14 mouse cellular contexts compared by ENCODE assay signal in the genomic region with DNA sequence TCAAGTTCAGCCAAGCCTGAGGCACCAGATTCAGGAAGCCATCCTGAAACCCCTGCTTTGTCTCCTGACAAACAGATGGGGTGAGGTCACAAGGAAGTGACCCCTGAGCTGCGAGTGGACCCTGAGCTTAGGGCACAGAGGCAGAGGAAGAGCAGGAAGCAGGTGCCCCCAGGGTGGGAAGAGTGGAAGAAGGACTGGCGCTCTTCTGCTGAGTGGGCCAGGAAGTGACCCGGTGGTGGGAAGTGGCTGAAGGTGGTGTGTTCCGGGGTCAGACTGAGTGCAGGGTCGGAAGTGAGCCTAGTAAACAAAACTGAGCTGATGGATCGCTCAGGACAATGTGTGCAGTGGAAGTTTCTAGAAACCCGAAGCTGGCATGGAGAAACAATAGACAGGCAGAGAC. TPM values are rescaled to one million over a fixed set of nuclear protein-coding genes. Genes with fewer than 3 reads are reported as not detected.
A peak's percentile ranks its signal among the peaks of the same experiment; 100 is the strongest.
DNase-seq lines count a peak whose midpoint lies in the region; ATAC-seq and TF ChIP-seq lines count a peak whose summit lies in the region.
"Had no signal": no experiment of that assay in that cellular context is flagged by ENCODE, and none has a peak within 500 bp of the region (broad histone marks: within the 10 kb centered on the region; RNA-seq: fewer than 3 reads in every experiment).

No protein-coding gene starts in this region.

- no peak overlapping the region for H3K27ac ChIP-seq in liver, embryonic 13.5 days
- H3K27ac ChIP-seq in kidney, adult 2 months (ENCODE audit: insufficient read depth, low read depth, low read length): peak overlapping the region; percentile 69; the same call in 1 of the 2 replicates
- H3K27ac ChIP-seq: forebrain, embryonic 13.5 days; heart, embryonic 13.5 days; limb, embryonic 13.5 days; stomach, postnatal 0 days had no signal

- WGBS in liver, embryonic 13.5 days (ENCODE audit: insufficient replicate concordance): 17% methylated on average over 7 of the region's 7 CpGs
- 55% methylated on average over 7 of the region's 7 CpGs for WGBS in kidney, adult 2 months

- TF ChIP-seq POLR2A in kidney, adult 2 months (IDR thresholded peaks at IDR 0.05; ENCODE audit: low read depth, low read length): no peak

- no peaks in the 10 kb centered on the region for H3K4me1 ChIP-seq in liver, embryonic 13.5 days (replicated peaks)
- H3K4me1 ChIP-seq in kidney, adult 2 months (ENCODE audit: control insufficient read depth, insufficient read depth, low read length): no peaks in the 10 kb centered on the region

- no peak for TF ChIP-seq CTCF in kidney, adult 2 months (conservative IDR thresholded peaks at IDR 0.05; ENCODE audit: insufficient read depth, insufficient read length, low read depth, low read length)

- H3K4me2 ChIP-seq in liver, embryonic 13.5 days: no peak overlapping the region
- H3K4me2 ChIP-seq: forebrain, embryonic 13.5 days; heart, embryonic 13.5 days; limb, embryonic 13.5 days had no signal

- H3K36me3 ChIP-seq in liver, embryonic 13.5 days: no peaks in the 10 kb centered on the region
- H3K36me3 ChIP-seq in kidney, adult 2 months (ENCODE audit: control insufficient read depth, insufficient read depth, low read length): no peaks in the 10 kb centered on the region
- H3K36me3 ChIP-seq: heart, embryonic 13.5 days; limb, embryonic 13.5 days had no signal

- no peaks in the 10 kb centered on the region for H3K9me3 ChIP-seq in liver, embryonic 13.5 days (replicated peaks)
- H3K9me3 ChIP-seq: forebrain, embryonic 13.5 days; heart, embryonic 13.5 days; limb, embryonic 13.5 days had no signal

- no peak for DNase-seq in liver, embryonic 13.5 days
- DNase-seq in liver: no peak
- DNase-seq in kidney, adult 2 months: peak; percentile 62
- peak; percentile 48 to 62 for DNase-seq in kidney, postnatal 4 days
- peak; percentile 38 for DNase-seq in lung, postnatal 36 days
- DNase-seq in gastrocnemius, adult 18-20 months (ENCODE audit: low spot score): no peak
- no peak for DNase-seq in gastrocnemius, postnatal 25 days
- DNase-seq: cerebellum, adult 11-12 months had no signal

- H3K9ac ChIP-seq in liver, embryonic 13.5 days: no peak overlapping the region
- H3K9ac ChIP-seq: forebrain, embryonic 13.5 days; heart, embryonic 13.5 days; limb, embryonic 13.5 days had no signal

- H3K4me3 ChIP-seq in liver, embryonic 13.5 days (replicated peaks): no peak overlapping the region
- no peak overlapping the region for H3K4me3 ChIP-seq in kidney, adult 2 months (ENCODE audit: insufficient read depth, low read depth, low read length)
- H3K4me3 ChIP-seq: forebrain, embryonic 13.5 days; heart, embryonic 13.5 days; limb, embryonic 13.5 days; myocyte had no signal

- ATAC-seq in liver, embryonic 13.5 days (ENCODE audit: low read depth): 0 out of 2 replicates have a peak, but pooled peaks have one; percentile 15
- ATAC-seq in granulocyte monocyte progenitor cell, adult 5-6 weeks (replicated peaks; ENCODE audit: poor library complexity, severe bottlenecking): no peak
- ATAC-seq: forebrain, embryonic 13.5 days had no signal

- no peaks in the 10 kb centered on the region for H3K27me3 ChIP-seq in liver, embryonic 13.5 days
- H3K27me3 ChIP-seq in kidney, adult 2 months (replicated peaks; ENCODE audit: control insufficient read depth, insufficient read depth, low read length): no peaks in the 10 kb centered on the region; the same call in 1 of the 2 replicates
- H3K27me3 ChIP-seq: forebrain, embryonic 13.5 days; limb, embryonic 13.5 days had no signal

RNA-seq across cellular contexts. Expression of a gene that starts 57.2 kb away (rescaled TPM):
- 0.45 and 0.52 TPM in 2 replicates for polyA plus RNA-seq in liver, embryonic 13.5 days (2015; fragmentation: Nextera tagmentation; extraction: Ambion mirVana)
- polyA plus RNA-seq in kidney, adult 2 months (2012; rRNA removed): 6.1 and 6.2 TPM in 2 replicates
- 1 to 10 TPM; 1.3 to 3.3 TPM for total RNA-seq in gastrocnemius, adult 18-20 months (2021)
- total RNA-seq in gastrocnemius, postnatal 25 days (2021): 1 to 10 TPM; 2.0 to 3.5 TPM
- not detected in 2 replicates for total RNA-seq in granulocyte monocyte progenitor cell, adult 5-6 weeks (2014; fragmentation: Nextera tagmentation)
- total RNA-seq in granulocyte monocyte progenitor cell, adult 5-6 weeks (2017): not detected in 2 replicates

Comparison
In these comparisons a context has a peak if more than half of its experiments do, and no peak if none do; other contexts are left out.
1. DNase-seq: peak in kidney, adult 2 months (single experiment), kidney, postnatal 4 days (2 of 2) and lung, postnatal 36 days (single experiment); none in liver, embryonic 13.5 days (single experiment), liver (single experiment), gastrocnemius, adult 18-20 months (single experiment) and gastrocnemius, postnatal 25 days (single experiment).